Mouse (Mus musculus) neural tube, embryonic 12.5 days (tissue): ENCODE data around the gene Utrn. TPM values are rescaled to one million over a fixed set of nuclear protein-coding genes. Genes with fewer than 3 reads are reported as not detected.
"Not testable (repeated sequence)": the region's sequence is repeated elsewhere in the genome, so short reads cannot be mapped to it uniquely, and the experiment has no call there.

Experiments used
- ATAC-seq: fragments of 200-750 bp; cut with Nextera tagmentation; 2 replicates; pipeline ENCODE4 v1.8.0; 2017; ENCODE audit warnings: low read depth, mild to moderate bottlenecking, moderate TSS enrichment, moderate library complexity; ENCODE audit not compliant: low FRiP score
- H3K27ac ChIP-seq: fragments of 300-500 bp; sonication (generic); 2 replicates; pipeline ENCODE4 v1.5.1; 2016
- H3K27me3 ChIP-seq: fragments of 300-500 bp; sonication (generic); replicated peaks from 2 replicates; pipeline ENCODE4 v1.6.1; 2016; ENCODE audit warnings: mild to moderate bottlenecking
- H3K36me3 ChIP-seq: fragments of 300-500 bp; sonication (generic); 2 replicates; pipeline ENCODE4 v1.6.1; 2016; ENCODE audit warnings: mild to moderate bottlenecking
- H3K4me1 ChIP-seq: fragments of 300-500 bp; sonication (generic); 2 replicates; pipeline ENCODE4 v1.6.1; 2016
- H3K4me2 ChIP-seq: fragments of 300-500 bp; sonication (generic); replicated peaks from 2 replicates; pipeline ENCODE4 v1.6.1; 2016; ENCODE audit warnings: mild to moderate bottlenecking
- H3K4me3 ChIP-seq: fragments of 300-500 bp; sonication (generic); 2 replicates; pipeline ENCODE4 v1.5.1; 2016
- H3K9ac ChIP-seq: fragments of 300-500 bp; sonication (generic); 2 replicates; pipeline ENCODE4 v1.6.1; 2016; ENCODE audit warnings: mild to moderate bottlenecking
- H3K9me3 ChIP-seq: fragments of 300-500 bp; sonication (generic); 2 replicates; pipeline ENCODE4 v1.6.1; 2016; ENCODE audit warnings: mild to moderate bottlenecking
- WGBS: fragments of 180-500 bp; shearing (Covaris S2); methylation state at CpG from one replicate; pipeline ENCODE4 v1.1.7; 2016; 5-methylcytosine and 5-hydroxymethylcytosine counted together
- polyA plus RNA-seq: library from polyadenylated mRNA; unstranded; fragments of >200 nt; fragmentation: Nextera tagmentation; extraction: Ambion mirVana; gene quantifications from 2 replicates; pipeline ENCODE4 v1.2.1, GENCODE M21; 2016

Utrn gene
- polyA plus RNA-seq, 1 experiment from 2014 or later: 44.4 TPM

- no peak for ATAC-seq
- H3K9ac ChIP-seq: no peak overlapping the region
- 94% methylated on average over 5 of the region's 5 CpGs for WGBS
These were observed 238.2 kb downstream of the Utrn start for GRCm38 (mm10) chr10:12630933-12631332.

GRCm38 (mm10) chr10:12618397-12618796, 250.8 kb downstream of the Utrn start:
- Histone ChIP-seq H3K4me1 (peaks cover 10% of the 10 kb centered on the region), H3K4me3 (no peak overlapping the region), H3K4me2 (no peak overlapping the region), H3K27me3 (no peaks in the 10 kb centered on the region), H3K9me3 (no peaks in the 10 kb centered on the region), H3K36me3 (no peaks in the 10 kb centered on the region), H3K27ac (no peak overlapping the region), H3K9ac (no peak overlapping the region)
- ATAC-seq: no peak
- WGBS: 78% methylated on average over 3 of the region's 3 CpGs

More at GRCm38 (mm10) chr10:12630933-12631332, 238.2 kb downstream of the Utrn start:
- Histone ChIP-seq H3K36me3 (no peaks in the 10 kb centered on the region), H3K4me2 (no peak overlapping the region), H3K9me3 (no peaks in the 10 kb centered on the region), H3K27me3 (no peaks in the 10 kb centered on the region), H3K27ac (no peak overlapping the region), H3K4me3 (no peak overlapping the region), H3K4me1 (no peaks in the 10 kb centered on the region)

GRCm38 (mm10) chr10:12615723-12616122, 253.4 kb downstream of the Utrn start:
- no peak; the same call in 1 of the 2 replicates for ATAC-seq

GRCm38 (mm10) chr10:12614465-12615199, 254.5 kb downstream of the Utrn start:
- Histone ChIP-seq H3K4me1 (peaks cover 10% of the 10 kb centered on the region), H3K4me2 (peak overlapping the region; percentile 74), H3K9ac (peak overlapping the region; percentile 61), H3K4me3 (peak overlapping the region; percentile 41), H3K36me3 (no peaks in the 10 kb centered on the region), H3K9me3 (no peaks in the 10 kb centered on the region), H3K27me3 (no peaks in the 10 kb centered on the region), H3K27ac (no peak overlapping the region)
- 1% methylated on average over 22 of the region's 22 CpGs for WGBS
- ATAC-seq: peak; percentile 64

More at GRCm38 (mm10) chr10:12615723-12616122, 253.4 kb downstream of the Utrn start:
- H3K4me3 ChIP-seq: no peak overlapping the region
- no peaks in the 10 kb centered on the region for H3K9me3 ChIP-seq
- no peaks in the 10 kb centered on the region for H3K36me3 ChIP-seq
- 44% methylated on average over 3 of the region's 3 CpGs for WGBS
- H3K4me2 ChIP-seq: no peak overlapping the region
- H3K27ac ChIP-seq: no peak overlapping the region
- H3K4me1 ChIP-seq: peaks cover 10% of the 10 kb centered on the region
- no peak overlapping the region for H3K9ac ChIP-seq
- H3K27me3 ChIP-seq: no peaks in the 10 kb centered on the region

GRCm38 (mm10) chr10:12612235-12612863, 256.8 kb downstream of the Utrn start:
- Histone ChIP-seq H3K27me3 (no peaks in the 10 kb centered on the region), H3K27ac (no peak overlapping the region), H3K36me3 (no peaks in the 10 kb centered on the region), H3K9me3 (no peaks in the 10 kb centered on the region), H3K9ac (no peak overlapping the region), H3K4me2 (peak overlapping the region; percentile 24; the same call in 1 of the 2 replicates), H3K4me3 (no peak overlapping the region), H3K4me1 (peaks cover 10% of the 10 kb centered on the region)
- peak; percentile 78; the same call in 1 of the 2 replicates for ATAC-seq
- 17% methylated on average over 4 of the region's 4 CpGs for WGBS

DNA sequence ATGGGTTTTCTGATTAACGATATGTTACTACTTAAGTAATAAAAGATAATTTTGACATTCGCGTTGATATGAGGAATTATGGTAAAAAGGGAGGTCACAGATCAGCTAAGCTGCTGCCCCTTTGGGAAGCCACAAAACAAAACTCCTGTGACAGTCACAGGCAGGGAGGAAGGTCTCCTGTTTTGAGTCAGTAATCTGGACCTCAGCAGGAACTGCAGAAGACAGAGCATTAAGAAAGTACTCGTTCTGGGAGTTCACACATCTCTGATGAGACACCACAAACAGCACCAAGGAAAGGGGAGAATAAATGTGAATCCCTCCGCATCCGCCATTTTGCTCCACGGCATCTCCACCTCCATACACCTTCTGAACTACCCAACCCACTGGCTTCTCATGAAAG, 259.3 kb downstream of the Utrn start:
- H3K9ac ChIP-seq: no peak overlapping the region
- no peaks in the 10 kb centered on the region for H3K27me3 ChIP-seq
- H3K4me3 ChIP-seq: no peak overlapping the region
- no peak overlapping the region for H3K4me2 ChIP-seq
- H3K27ac ChIP-seq: no peak overlapping the region
- 85% methylated on average over 7 of the region's 7 CpGs for WGBS
- H3K36me3 ChIP-seq: no peaks in the 10 kb centered on the region
- H3K9me3 ChIP-seq: no peaks in the 10 kb centered on the region
- ATAC-seq: no peak
- H3K4me1 ChIP-seq: peaks cover 4% of the 10 kb centered on the region

DNA sequence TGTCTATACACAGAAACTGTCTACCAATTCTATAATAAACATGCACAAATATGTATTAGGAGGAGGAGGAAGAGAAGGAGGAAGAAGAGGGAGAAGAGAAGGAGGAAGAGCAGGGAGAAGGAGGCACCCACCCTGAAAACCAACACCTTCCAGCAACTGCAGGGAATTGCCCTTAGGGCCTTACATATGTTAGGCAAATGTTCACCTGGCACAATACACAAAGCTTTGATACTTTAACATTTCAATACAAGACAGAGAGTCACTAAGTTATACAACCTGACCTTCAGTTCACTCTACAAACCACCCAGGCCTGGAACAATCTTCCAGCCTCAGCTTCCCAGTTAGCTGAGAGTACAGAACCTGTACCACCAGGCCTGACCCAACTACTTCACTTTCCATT, 260.5 kb downstream of the Utrn start:
- Histone ChIP-seq H3K4me1 (no peaks in the 10 kb centered on the region), H3K27ac (no peak overlapping the region), H3K36me3 (no peaks in the 10 kb centered on the region), H3K4me3 (no peak overlapping the region), H3K27me3 (no peaks in the 10 kb centered on the region), H3K9ac (no peak overlapping the region), H3K4me2 (no peak overlapping the region), H3K9me3 (no peaks in the 10 kb centered on the region)
- no peak for ATAC-seq

- ATAC-seq, H3K27ac ChIP-seq: not testable (repeated sequence)
- WGBS: 90% methylated on average over 6 of the region's 6 CpGs
These were observed 262.0 kb downstream of the Utrn start for GRCm38 (mm10) chr10:12607180-12607579.

DNA sequence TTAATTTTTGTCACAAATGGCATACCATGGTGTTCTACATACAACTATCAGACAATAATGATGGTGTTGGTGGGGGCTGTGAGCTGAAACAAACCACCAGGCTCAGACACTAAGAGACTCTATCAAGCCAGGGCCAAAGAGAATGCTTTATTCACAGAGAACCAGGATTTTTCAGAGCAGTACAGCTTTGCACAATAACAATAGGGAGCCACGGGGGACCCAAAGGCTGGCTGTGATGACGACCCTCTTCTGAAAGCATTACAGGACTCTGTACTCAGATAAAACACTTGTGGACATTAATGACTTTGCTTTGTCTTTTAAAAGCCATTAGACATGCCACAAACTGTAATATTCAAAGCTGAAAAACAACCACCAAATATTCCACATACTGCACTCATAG, 273.8 kb downstream of the Utrn start:
- H3K27me3 ChIP-seq: no peaks in the 10 kb centered on the region

More at GRCm38 (mm10) chr10:12607180-12607579, 262.0 kb downstream of the Utrn start:
- H3K4me1 ChIP-seq, H3K9ac ChIP-seq, H3K4me3 ChIP-seq, H3K4me2 ChIP-seq, H3K9me3 ChIP-seq, H3K36me3 ChIP-seq, H3K27me3 ChIP-seq: not testable (repeated sequence)

DNA sequence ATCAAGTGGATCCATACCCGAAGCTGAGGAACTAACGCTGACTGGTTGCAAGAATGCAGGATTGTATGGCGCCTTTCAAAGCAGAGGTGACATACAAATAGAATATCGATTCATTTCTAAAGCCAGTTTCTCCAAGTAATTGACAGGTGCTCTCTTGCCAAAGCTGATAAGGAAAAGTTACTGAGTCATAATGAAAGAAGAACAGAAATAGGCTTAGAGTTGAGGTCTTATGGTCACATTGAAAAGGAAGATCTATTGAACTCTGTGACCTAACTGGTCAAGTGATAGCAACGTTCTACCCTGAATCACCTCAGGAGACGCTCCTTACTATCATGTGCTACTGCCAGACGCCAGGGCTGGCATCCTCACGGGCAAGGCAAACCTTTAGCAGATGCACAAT, 274.2 kb downstream of the Utrn start:
- H3K9ac ChIP-seq: no peak overlapping the region
- H3K9me3 ChIP-seq: no peaks in the 10 kb centered on the region
- H3K27me3 ChIP-seq: no peaks in the 10 kb centered on the region
- peaks cover 3% of the 10 kb centered on the region; the same call in 1 of the 2 replicates for H3K4me1 ChIP-seq
- WGBS: 77% methylated on average over 8 of the region's 8 CpGs
- no peak overlapping the region for H3K4me3 ChIP-seq
- H3K4me2 ChIP-seq: no peak overlapping the region
- H3K27ac ChIP-seq: no peak overlapping the region
- H3K36me3 ChIP-seq: no peaks in the 10 kb centered on the region
- ATAC-seq: no peak

More for the DNA sequence above, 273.8 kb downstream of the Utrn start:
- Histone ChIP-seq H3K27ac (no peak overlapping the region), H3K4me2 (no peak overlapping the region), H3K4me1 (peaks cover 3% of the 10 kb centered on the region; the same call in 1 of the 2 replicates), H3K4me3 (no peak overlapping the region), H3K9ac (no peak overlapping the region), H3K9me3 (no peaks in the 10 kb centered on the region), H3K36me3 (no peaks in the 10 kb centered on the region)
- ATAC-seq: peak; percentile 44; the same call in 1 of the 2 replicates
- WGBS: 15% methylated on average over 2 of the region's 2 CpGs

- no peak for ATAC-seq
- no peak overlapping the region for H3K4me2 ChIP-seq
- H3K27me3 ChIP-seq: no peaks in the 10 kb centered on the region
- no peak overlapping the region for H3K9ac ChIP-seq
- H3K9me3 ChIP-seq: no peaks in the 10 kb centered on the region
- peaks cover 3% of the 10 kb centered on the region; the same call in 1 of the 2 replicates for H3K4me1 ChIP-seq
- H3K36me3 ChIP-seq: no peaks in the 10 kb centered on the region
- H3K4me3 ChIP-seq: no peak overlapping the region
- no peak overlapping the region for H3K27ac ChIP-seq
These were observed 276.1 kb downstream of the Utrn start for GRCm38 (mm10) chr10:12593071-12593470.

DNA sequence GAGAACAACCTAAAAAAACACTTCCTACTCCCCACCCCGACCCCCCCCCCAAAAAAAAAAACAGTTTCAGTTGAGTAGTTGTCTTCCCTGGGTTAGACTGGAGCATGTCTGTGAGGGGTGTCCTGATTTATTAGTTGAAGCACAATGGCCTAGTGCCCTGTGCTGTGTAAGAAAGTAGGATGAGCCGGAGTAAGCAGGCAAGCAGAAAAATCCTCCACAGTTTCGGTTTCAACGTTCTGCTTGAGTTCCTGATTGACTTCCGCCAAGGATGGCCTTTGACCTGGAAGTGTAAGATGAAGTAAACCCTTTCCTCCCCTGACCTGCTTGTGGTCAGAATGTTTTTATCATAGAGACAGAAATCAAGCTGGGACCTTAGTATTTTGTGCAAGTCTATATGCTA, 277.2 kb downstream of the Utrn start:
- 52% methylated on average over 5 of the region's 5 CpGs for WGBS
- H3K4me3 ChIP-seq: no peak overlapping the region
- H3K36me3 ChIP-seq: no peaks in the 10 kb centered on the region

More for the DNA sequence above, 277.2 kb downstream of the Utrn start:
- no peak overlapping the region for H3K9ac ChIP-seq
- peak; percentile 37; the same call in 1 of the 2 replicates for ATAC-seq
- H3K9me3 ChIP-seq: no peaks in the 10 kb centered on the region
- peaks cover 6% of the 10 kb centered on the region; the same call in 1 of the 2 replicates for H3K4me1 ChIP-seq
- no peak overlapping the region for H3K27ac ChIP-seq
- H3K4me2 ChIP-seq: no peak overlapping the region
- no peaks in the 10 kb centered on the region for H3K27me3 ChIP-seq
